ENCODE assay signal across 24 mouse cellular contexts in genomic region chr12:79241985-79242384, GRCm38 (mm10). TPM values are rescaled to one million over a fixed set of nuclear protein-coding genes. Genes with fewer than 3 reads are reported as not detected.
"Had no signal": no experiment of that assay in that cellular context is flagged by ENCODE, and none has a peak within 500 bp of the region (broad histone marks: within the 10 kb centered on the region; RNA-seq: fewer than 3 reads in every experiment).

No protein-coding gene starts in this region.

- H3K9me3 ChIP-seq: heart, embryonic 10.5 days; heart, embryonic 13.5 days; heart, embryonic 15.5 days; intestine, embryonic 15.5 days; limb, embryonic 10.5 days; limb, embryonic 12.5 days had no signal

- H3K27me3 ChIP-seq: heart, embryonic 13.5 days; heart, embryonic 15.5 days; intestine, embryonic 15.5 days; limb, embryonic 12.5 days had no signal

- H3K4me1 ChIP-seq: heart, embryonic 10.5 days; heart, embryonic 13.5 days; heart, embryonic 15.5 days; intestine, embryonic 15.5 days; limb, embryonic 10.5 days; limb, embryonic 12.5 days had no signal

- H3K27ac ChIP-seq: heart, embryonic 10.5 days; heart, embryonic 13.5 days; heart, embryonic 15.5 days; hindbrain, embryonic 14.5 days; intestine, embryonic 15.5 days; layer of hippocampus, adult 2 months; left cerebral cortex, adult 2 months; limb, embryonic 10.5 days; limb, embryonic 12.5 days; liver, embryonic 14.5 days had no signal

- H3K9ac ChIP-seq: heart, embryonic 13.5 days; heart, embryonic 15.5 days; hindbrain, embryonic 14.5 days; intestine, embryonic 15.5 days; limb, embryonic 12.5 days; liver, embryonic 14.5 days had no signal

- DNase-seq: gastrocnemius, postnatal 14 days; gastrocnemius, postnatal 36 days; heart, adult 18-20 months; heart, postnatal 14 days; heart, postnatal 36 days; kidney, adult 18-20 months; kidney, adult 8-10 months; kidney, postnatal 10 days; kidney, postnatal 25 days; kidney, postnatal 4 days had no signal

- H3K4me3 ChIP-seq: heart, embryonic 10.5 days; heart, embryonic 13.5 days; heart, embryonic 15.5 days; intestine, embryonic 15.5 days; layer of hippocampus, adult 2 months; left cerebral cortex, adult 2 months; limb, embryonic 10.5 days; limb, embryonic 12.5 days had no signal

- H3K4me2 ChIP-seq: heart, embryonic 13.5 days; heart, embryonic 15.5 days; hindbrain, embryonic 14.5 days; intestine, embryonic 15.5 days; limb, embryonic 12.5 days had no signal

- ATAC-seq: hindbrain, embryonic 16.5 days; inflammation-experienced regulatory T-cells, adult 6 months; intestine, embryonic 15.5 days; intestine, postnatal 0 days had no signal

RNA-seq across cellular contexts. Expression of gene Rdh12, which starts 33.3 kb away (rescaled TPM):
- polyA plus RNA-seq: liver, adult 2 months had no signal
